Mouse (Mus musculus): ENCODE data around the gene Slc7a15.
"Not testable (repeated sequence)": the region's sequence is repeated elsewhere in the genome, so short reads cannot be mapped to it uniquely, and the experiment has no call there.

GRCm38 (mm10) chr12:8640186-8640585 lies 41.3 kb upstream of the Slc7a15 start:
- TF ChIP-seq POLR2AphosphoS2 (IDR thresholded peaks at IDR 0.05; ENCODE audit: insufficient read length, low read depth); E2F4 (IDR thresholded peaks at IDR 0.05; ENCODE audit: insufficient read depth); SRF (IDR thresholded peaks at IDR 0.05; ENCODE audit: control insufficient read depth, insufficient read length, low read depth): not testable (repeated sequence)

All from myocyte (in vitro differentiated cells).